Mouse (Mus musculus): ENCODE results near the gene Cdsn. TPM values are rescaled to one million over a fixed set of nuclear protein-coding genes. Genes with fewer than 3 reads are reported as not detected.

Cdsn gene
- total RNA-seq, 2 experiments from 2014 or later, result 0.09 to 0.69 TPM

DNA sequence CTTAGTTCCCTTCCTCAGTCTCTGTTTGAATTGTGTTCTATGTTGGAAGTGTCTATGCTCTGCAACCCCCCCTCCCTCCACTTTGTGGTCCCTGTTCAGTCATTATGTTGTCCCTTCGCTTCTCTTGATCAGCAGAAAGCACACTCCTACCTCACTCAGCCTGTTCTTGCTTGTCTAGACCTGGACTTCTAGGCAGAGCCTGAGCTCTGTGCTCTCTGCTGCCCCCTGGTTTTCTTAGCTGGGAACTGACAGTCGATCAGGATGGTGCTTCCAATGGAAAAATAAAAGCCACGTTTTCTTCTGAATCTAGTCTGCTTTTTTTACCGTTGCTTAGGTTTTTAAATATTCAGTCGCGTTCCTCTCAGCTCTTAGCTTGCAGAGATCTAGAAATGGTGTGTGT lies 17.6 kb upstream of the Cdsn start:
- peak; percentile 71 for DNase-seq (ENCODE audit: low spot score)

DNA sequence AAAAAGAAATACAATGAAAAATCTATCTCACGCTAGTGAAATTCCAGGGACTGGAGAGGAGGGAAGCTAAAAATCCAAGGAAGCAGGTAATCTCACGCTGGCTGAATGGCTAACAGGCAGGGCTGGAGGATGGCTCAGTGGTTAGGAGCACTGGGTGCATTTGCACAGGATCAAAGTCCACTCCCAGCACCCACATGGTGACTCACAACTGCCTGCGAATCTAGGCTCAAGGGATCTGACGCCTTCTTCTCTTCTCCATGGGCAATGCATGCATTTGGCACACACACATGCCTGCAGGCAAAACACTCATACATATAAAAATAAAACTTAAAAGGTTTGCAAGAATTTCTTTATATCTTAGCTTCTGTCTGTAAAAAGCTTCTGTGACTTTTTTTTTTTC lies 14.5 kb upstream of the Cdsn start:
- no peak for DNase-seq (ENCODE audit: low spot score)

DNA sequence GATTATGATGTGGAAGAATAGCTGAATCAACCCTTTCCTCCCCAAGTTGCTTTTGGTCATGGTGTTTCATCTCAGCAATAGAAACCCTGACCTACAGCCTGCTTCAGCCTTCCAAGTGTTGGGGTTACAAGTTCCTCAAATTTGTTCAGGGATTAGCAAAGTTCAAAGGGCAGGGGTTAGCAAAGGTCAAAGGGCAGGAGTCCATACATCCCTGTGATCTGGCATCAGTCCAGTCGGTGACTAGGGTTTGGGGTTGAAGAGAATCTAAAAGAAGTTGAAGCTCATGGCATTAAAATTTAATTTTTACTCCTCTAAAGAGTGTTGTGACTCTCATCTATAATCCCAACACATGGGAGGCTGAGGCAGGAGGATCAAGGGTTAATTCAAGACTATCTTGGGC lies 13.5 kb upstream of the Cdsn start:
- no peak for DNase-seq (ENCODE audit: low spot score)

DNA sequence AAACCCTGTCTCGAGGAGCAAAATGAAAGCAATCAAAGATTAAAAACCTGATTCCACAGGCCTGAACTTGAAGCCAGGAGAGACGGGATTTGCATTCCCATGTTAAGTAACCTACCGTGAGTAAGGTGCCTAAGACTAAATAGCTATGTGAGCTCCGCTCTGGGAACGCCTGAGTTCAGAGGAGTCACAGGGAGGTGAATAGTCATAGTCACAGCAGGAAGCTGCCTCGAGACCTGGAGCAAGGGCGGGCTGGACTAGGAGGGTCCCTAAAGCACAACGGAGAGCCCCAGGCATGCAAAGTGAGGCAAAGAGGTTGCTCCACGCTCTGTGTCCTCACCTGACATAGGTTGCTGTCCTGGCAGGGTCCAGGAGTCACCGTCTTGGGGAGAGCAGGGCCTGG lies 12.4 kb upstream of the Cdsn start:
- no peak for DNase-seq (ENCODE audit: low spot score)

DNA sequence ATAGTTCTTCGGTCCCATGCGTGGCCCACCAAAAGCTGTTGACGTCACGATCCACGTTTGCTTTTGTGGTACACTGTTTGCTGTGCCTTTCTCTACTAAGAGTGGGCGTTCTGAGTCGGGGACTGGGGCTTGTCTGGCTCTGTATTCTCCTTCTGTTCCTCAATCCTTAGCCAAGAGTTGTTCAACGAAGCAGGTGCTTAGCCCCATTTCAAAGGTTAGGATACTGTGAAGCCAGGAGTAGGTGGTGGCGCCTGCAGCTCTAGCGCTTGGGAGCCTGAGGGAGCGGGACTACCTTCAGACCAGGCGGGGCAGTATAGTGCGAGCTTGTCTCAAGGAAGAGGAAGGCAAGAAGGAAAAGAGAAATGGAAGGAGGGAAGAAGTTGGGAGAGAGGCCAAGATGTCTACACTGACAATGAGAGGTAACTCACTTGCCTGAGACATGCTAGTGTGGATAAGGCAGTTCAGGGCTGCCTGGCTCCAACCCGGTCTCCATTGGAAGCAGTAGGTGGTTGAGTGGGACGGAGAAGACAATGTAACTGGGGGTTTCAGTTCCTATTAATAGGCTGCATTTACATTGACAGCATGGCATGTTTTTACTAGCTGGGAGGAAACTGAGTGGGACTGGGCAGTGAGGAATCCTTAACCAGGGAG lies 9.0 kb upstream of the Cdsn start:
- no peak for DNase-seq (ENCODE audit: low spot score)

DNA sequence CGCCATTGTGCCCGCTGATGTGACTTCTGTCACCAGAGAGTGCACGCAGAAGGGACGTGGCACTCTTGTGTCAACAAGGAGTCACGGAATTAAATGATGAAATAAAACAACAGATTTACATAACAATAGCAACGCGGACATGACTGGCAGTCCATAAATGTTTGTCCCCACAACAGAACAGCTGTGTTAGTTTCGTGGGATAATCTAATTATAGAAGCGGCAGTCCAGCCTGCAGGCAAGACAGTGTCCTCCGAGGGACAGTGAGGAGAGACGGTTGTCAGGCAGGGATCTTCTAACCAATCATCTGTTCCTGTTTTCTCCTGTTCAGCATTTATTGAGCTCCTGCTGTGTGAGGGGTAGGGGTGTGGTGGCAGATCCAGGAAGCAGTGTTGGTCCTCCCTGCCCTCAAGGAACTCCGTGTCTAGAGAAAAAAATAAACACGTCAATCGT lies 8.5 kb upstream of the Cdsn start:
- DNase-seq (ENCODE audit: low spot score), result no peak

DNA sequence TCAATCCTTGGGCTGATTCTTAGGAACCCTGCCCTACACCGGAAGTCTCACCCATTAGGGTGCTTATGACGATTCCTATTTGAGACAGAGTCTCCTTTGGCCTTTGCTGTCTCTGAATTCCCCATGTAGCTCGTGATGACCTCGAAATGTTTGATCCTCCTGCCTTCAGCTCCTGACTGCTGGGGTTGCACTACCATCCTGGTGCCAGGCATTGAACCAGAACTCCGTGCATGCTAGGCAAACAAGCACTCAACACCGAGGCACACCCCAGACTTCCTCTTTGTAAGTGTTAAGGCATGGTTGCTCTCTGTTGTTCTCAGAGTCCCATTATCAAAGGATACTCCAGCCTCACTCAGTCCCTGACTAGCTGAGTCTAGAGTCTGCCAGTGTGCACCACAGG lies 7.9 kb upstream of the Cdsn start:
- DNase-seq (ENCODE audit: low spot score), result no peak

DNA sequence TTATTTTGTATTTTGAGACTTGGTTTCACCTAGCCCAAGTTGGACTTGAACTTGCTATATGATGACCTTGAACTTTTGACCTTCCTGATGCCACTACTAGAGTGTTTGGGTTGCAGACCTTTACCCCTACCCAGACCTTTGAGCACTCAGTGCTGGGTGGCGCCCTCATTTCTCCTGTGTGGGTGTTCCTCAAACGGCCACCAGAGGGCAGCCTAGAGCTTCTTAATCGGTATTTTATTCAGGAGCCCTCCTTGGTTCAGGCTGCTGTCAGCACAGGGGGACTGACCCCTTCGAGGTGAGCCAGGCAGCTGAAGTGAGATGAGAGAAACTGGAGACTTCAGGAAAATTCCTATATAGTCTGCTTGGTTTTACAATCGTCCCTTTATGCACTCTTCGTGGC lies 7.2 kb upstream of the Cdsn start:
- DNase-seq (ENCODE audit: low spot score), result peak; percentile 31

DNA sequence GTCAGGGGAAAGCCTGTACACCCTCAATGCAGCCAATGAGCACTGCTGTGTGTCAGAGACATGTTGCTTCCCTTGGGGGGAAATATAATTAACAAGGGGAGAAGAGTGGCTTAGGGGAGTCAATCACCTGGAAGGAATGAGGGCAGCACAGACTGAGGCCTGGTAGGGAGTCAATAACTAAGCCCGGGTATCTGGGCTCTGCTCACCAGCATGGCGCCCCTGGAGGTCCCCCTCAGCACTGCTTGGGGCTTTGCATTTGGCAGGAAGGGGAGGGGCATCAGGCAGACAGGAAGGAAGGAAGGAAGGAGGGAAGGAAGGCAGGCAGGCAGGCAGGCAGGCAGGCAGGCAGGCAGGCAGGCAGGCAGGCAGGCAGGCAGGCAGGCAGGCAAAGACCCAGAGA lies 4.5 kb upstream of the Cdsn start:
- no peak for DNase-seq (ENCODE audit: low spot score)

DNA sequence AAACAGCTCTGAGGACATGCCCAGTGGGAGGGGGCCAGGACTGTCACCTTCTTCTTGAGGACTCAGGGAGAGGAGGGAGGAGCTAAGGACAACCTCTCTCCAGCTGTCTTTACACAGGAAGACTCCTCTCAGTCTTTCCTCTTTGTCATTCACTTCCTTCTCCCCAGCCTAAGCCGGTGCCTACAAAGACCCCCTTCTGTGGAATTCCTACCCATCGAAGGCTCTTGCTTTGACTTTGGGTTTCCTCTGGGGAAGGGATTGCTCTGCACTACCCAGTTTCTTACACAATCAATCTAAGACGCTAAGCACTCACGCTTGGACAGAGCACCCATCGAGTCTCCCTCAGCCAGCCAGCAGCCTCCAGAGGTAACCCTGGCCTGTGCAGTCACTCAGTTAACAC lies 3.3 kb upstream of the Cdsn start:
- no peak for DNase-seq (ENCODE audit: low spot score)

DNA sequence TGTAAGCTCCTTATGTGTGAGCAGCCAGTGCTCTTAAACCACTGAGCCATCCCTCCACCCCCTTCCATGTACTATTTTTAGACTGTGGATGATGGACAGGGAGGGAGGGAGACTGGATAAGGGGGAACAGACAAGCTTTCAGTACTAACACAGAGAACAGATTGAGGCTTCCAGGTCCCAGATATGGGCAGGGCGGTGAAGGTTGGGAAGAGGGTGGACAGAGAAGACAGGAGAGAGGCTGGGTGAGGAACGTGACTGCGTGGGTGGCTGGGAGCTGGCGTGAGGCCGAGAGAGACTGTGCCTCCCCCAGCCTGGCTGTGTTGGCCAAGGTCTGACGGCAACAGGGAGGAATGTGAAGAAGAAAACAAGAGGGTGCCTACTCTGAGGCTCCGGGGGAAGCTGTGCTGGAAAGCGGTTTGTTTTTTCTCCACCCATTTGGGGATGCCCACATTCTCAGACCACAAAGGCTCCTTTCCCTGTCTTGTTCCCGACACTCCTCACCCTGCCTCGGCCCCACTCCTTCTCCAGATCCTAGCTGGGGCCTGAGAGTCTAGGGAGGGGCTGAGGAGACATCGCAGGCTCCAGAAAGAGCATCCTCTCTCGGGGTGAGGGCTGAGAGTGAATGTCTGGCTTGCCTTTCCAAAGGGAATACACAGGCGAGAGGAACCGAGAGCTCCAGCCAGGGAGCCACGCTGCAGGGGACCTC lies 2.3 kb upstream of the Cdsn start:
- peak; percentile 58 for DNase-seq (ENCODE audit: low spot score)

DNA sequence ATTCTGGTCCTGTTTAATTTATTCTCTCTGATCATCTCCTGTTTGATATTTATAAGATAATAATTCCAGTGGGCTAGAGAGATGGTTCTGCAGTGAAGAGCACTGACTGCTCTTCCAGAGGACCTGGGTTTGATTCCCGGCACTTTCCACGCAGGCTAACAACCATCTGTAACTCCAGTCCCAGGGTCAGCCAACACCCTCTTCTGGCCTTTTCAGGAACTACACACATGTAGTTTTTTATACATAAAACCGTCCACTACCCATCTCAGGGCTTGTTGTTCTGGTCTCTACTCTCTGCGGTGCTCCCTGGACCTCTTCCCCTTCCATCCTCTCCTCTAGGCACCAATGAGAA lies 1.8 kb upstream of the Cdsn start:
- DNase-seq (ENCODE audit: low spot score), result no peak

DNA sequence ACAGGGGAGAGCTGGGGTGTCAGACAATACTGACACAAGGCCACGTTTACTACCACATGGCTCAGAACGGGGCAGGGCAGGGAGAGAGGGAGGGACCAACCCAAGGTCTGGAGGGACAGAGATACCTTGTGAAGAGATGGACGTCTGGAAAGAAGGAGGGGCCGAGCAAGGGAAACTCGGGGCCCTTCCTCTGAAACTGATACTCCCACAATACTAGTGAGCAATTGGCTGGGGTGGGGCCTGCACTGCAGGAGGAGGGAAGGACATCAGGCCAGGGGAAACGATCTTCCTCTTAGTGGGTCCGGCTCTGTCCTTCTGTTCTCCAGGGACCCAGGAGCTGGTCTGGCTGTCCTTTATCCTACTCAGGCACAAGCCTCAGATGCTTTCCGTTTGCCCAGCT lies 1.1 kb upstream of the Cdsn start:
- no peak for DNase-seq (ENCODE audit: low spot score)

DNA sequence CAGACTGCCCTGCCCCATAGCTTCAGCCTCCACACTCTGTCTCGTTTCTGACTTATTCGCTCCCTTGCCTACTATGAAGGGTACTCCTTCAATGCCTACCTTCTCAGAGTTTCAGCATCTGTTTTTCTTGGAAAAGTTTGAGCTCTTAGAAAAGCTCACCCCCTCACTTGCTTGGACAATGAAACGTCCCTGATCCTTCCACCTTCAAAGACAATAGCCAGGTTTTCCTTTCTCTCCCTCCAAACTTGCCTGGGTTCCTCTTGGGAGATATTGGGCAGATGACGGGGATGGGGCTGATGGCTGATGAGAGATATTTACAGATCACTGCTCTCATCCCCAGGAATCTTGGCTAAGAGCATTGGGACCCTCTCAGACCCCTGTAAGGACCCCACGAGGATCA lies 2.4 kb downstream of the Cdsn start:
- no peak for DNase-seq (ENCODE audit: low spot score)

DNA sequence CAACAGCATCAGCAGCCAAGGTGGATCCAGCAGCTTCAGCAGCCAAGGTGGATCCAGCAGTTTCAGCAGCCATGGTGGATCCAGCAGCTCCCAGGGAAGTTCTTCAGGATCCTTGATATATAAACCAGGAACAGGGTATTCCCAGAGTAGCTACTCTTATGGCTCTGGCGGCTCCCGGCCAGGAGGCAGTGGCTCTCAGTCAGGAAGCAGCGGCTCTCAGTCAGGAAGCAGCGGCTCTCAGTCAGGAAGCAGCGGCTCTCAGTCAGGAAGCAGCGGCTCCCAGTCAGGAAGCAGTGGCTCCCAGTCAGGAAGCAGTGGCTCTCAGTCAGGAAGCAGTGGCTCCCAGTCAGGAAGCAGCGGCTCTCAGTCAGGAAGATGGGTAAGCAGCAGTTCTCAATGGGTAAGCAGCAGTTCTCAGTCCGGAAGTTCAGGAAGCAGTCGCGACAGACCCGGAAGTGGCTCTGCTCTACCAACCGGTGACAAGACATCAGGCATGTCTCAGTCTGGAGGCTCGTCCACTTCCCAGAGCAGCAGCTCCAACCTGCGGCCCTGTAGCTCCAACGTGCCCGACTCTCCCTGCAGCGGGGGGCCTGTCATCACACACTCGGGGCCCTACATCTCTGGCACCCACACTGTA lies 3.0 kb downstream of the Cdsn start:
- no peak for DNase-seq (ENCODE audit: low spot score)

DNA sequence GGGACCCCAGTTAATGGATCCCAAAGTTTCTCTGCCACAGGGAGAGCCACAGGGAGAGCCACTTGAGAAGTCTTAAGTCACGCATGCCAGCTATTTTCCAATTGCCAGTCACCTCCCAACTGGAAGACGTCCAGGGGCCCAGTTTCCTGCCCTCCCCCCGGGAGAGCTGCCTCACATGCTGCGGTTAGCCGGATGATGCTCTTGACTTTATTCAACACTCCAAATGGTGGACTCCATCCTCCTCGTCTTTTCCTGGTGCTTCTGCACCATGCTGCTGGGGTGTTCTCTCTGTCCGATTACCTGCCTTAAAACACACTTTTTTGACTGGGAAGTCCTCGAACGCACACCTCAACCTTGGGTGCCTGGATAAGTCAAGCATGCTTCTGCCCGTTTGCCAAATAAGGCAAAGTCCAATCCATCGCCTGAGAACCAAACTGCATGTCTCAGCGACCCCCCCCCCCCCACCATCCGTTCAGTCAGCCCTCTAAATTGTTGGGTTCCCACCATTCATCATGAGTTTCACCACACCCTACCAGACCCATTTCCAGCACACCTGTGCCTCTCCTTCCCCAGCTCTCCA lies 4.3 kb downstream of the Cdsn start:
- DNase-seq (ENCODE audit: low spot score), result no peak

DNA sequence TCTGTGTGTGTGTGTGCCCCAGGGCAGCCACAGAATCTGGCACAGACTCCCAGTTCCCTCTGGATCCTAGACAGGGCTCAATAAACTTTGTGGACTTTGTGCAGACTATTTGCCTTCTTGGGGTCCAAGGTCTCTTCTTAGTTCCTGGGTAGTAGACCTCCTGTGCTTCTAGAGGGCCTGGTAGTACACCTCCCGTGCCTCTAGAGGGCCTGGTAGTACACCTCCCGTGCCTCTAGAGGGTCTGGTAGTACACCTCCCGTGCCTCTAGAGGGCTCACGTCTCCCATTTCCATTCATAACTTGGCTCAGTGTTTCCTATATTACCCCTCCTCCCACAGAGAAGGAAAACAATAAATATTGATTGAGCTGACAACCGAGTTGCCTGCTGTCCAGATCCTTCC lies 4.9 kb downstream of the Cdsn start:
- no peak for DNase-seq (ENCODE audit: low spot score)

DNA sequence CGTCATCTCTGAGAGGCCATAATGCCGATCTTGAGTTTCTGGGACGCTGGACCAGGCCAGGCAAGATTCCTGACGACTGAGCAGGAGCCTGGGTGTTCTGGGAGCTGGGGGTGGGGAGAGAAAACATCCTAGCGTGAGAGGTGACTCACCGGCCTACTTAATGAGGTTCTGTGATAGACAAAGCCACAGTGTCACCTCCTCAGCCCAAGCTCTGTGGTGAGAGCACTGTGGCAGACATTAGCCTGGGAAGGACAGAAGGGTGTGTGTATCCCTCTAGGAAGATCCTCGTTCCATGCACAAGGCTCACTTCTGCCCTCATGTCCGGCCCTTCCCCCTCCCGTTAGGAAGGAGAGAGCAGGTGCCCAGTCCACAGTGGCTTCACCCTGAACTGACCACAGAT lies 5.4 kb downstream of the Cdsn start:
- DNase-seq (ENCODE audit: low spot score), result no peak

DNA sequence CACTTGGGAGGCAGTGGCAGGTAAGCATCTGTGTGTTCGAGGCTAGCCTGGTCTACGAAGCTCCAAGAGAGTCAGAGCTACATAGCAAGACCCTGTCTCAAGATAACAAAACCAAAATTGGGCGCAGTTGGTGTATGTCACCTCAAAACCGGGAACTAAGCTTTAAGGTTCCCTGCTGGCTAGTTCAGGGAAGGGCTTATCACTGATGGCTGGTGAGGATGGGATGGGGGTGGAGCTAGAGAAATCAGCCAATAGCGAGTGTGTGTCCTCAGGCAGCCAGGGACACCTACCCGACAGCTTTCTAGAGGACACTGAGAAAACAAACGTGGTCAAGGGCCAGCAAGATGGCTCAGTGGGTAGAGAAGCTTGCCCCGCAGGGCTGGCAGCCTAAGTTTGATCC lies 6.3 kb downstream of the Cdsn start:
- no peak for DNase-seq (ENCODE audit: low spot score)

DNA sequence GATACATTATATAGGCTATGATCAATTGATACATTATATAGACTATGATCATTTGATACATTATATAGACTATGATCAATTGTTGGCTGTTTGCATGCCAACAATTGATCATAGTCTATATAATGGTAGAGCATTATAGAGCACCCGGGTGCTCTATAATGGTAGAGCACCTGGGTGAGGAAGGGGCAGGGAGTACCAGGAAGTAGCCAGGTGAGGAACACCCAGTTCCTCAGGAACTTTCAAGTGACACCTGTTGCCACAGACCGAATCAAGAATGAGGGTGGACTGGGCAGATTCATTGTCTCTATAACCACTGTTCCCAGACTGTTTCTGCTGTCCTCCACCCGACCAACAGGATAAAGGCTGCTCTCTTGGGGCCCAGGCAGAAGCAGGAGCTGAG lies 15.2 kb downstream of the Cdsn start, which contains the start of gene 2300002M23Rik:
Gene 2300002M23Rik, plus strand, starts transcription at position 301 of the 400 bp plus-strand sequence.
- no peak for DNase-seq (ENCODE audit: low spot score)

DNA sequence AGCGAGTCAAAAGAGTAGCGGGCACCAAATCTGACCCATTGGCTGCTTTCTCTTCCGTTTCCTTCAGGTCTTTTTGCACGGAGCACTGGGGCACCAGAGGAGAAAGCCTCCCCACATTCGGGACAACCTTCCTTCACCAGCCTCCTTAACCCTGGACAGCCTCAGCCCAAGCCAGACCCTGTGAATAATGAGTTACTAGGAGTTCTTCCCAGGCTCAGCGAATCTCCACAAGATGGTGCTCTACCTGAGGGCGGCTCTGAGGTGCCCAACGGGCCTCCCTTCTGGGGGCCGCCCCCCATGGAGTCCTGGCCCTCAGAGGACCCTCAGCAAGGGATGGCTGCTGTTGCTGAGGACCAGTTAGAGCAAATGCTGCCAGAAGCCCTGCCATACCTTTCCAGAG lies 15.8 kb downstream of the Cdsn start:
- DNase-seq (ENCODE audit: low spot score), result no peak

DNA sequence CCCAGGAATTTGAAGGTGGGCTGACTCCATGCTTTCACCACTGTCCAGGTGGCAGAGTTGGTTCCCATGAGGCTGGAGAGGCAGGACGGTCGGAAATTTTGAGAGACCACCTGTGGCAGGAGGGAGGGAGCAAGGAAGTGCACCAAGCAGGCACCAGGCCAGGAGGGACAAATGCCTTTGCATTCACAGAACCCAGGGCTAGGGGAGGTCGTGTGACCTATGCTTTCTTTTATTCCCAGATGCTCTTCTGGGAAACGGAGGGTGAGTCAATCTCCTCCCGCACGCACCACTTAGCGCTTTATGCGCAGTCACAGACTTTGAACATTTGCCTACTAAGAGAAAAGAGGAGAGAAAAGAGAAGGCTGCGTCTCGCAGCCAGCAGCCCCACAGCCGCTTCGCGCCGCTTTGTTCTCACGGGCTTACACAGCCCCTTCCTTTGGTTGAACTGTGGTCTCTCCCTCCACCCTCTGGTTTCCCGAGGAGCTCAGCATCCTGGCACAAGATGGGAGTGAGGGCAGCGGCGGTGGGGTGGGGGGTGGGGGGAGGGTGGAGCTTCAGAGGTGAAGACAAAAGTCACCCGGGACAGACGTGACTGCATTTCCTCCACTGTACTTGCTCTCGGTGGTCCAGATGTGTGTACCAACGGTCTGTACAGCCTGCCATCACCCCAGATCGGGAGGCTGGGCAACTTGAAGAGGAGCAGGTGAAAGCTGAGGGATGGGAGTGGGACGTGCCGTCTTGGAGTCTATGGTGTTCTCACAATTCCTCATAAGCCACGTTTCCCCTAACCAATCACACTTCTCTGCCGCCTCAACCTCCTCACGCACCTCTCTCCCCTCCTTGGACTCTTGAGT lies 17.4 kb downstream of the Cdsn start:
- DNase-seq (ENCODE audit: low spot score), result no peak
